Mouse (Mus musculus): Measurements from ENCODE around the gene Gpsm3. TPM values are rescaled to one million over a fixed set of nuclear protein-coding genes. Genes with fewer than 3 reads are reported as not detected.

Gene Gpsm3
- total and polyA plus RNA-seq, 3 experiments, result 13.0 to 38.7 (median 18.2) TPM

- dilution Hi-C loops (cut with MboI; ENCODE audit: extremely low pct_ligation_motif_present, extremely low pct_unique_long_range_greater_than_20kb, low sequenced_read_pairs) (no loop called here), in situ Hi-C loops (cut with MboI; ENCODE audit: low pct_ligation_motif_present, low pct_unique_long_range_greater_than_20kb, low sequenced_read_pairs) (no loop called here)
- Histone ChIP-seq H3K79me2 (replicated peaks; ENCODE audit: control insufficient read depth, extremely low read depth, insufficient read depth, poor library complexity, severe bottlenecking) (no peaks in the 10 kb centered on the region), H3K4me3 (replicated peaks in 1 of 3; ENCODE audit: low read depth in 2 of 3, low read length in 2 of 3, poor library complexity in 1 of 3) (no peak overlapping the region), H3K4me2 (ENCODE audit: insufficient read depth, low read depth, poor library complexity, severe bottlenecking) (no peak overlapping the region), H3K9ac (ENCODE audit: insufficient read depth, low read depth) (no peak overlapping the region), H3K9me3 (replicated peaks; ENCODE audit: low read length) (peaks cover 9% of the 10 kb centered on the region), H3K4me1 (ENCODE audit: control insufficient read depth in 1 of 2, insufficient read depth in 2 of 2) (peaks cover 0 to 11% of the 10 kb centered on the region in 2 experiments; a peak in 2 of 4 replicates), H3K36me3 (replicated peaks in 1 of 2; ENCODE audit: control insufficient read depth in 1 of 2, insufficient read depth in 1 of 2, low read length in 1 of 2) (no peaks in the 10 kb centered on the region), H3K27me3 (replicated peaks) (peaks cover 84% of the 10 kb centered on the region), H3K27ac (ENCODE audit: insufficient read depth, low read depth) (no peak overlapping the region)
- TF ChIP-seq ETS1 (conservative IDR thresholded peaks at IDR 0.05; ENCODE audit: low read depth, low read length) (no peak), E2F4 (IDR thresholded peaks at IDR 0.05; ENCODE audit: insufficient replicate concordance, low read depth, low read length) (no peak), IRF4 (IDR thresholded peaks at IDR 0.05; ENCODE audit: low read depth, low read length) (no peak)
- DNase-seq (ENCODE audit: extremely low read depth), result no peak
Observed at GRCm38 (mm10) chr17:34639461-34640255, 50.1 kb downstream of the Gpsm3 start.

GRCm38 (mm10) chr17:34640778-34641601 is 51.4 kb downstream of the Gpsm3 start:
- no peaks in the 10 kb centered on the region; the same call in 1 of the 2 replicates for H3K79me2 ChIP-seq (replicated peaks; ENCODE audit: control insufficient read depth, extremely low read depth, insufficient read depth, poor library complexity, severe bottlenecking)
- H3K9ac ChIP-seq (ENCODE audit: insufficient read depth, low read depth), result no peak overlapping the region
- TF ChIP-seq GABPA (IDR thresholded peaks at IDR 0.05; ENCODE audit: insufficient replicate concordance, low read depth, low read length) (no peak), KAT2A (IDR thresholded peaks at IDR 0.05; ENCODE audit: insufficient replicate concordance, low read length) (no peak), CTCF (conservative IDR thresholded peaks at IDR 0.05 in 1 of 2, IDR thresholded peaks at IDR 0.05 in 1 of 2; ENCODE audit: low read depth in 2 of 2, low read length in 2 of 2) (no peak), SIN3A (IDR thresholded peaks at IDR 0.05; ENCODE audit: low read length) (no peak), MEF2A (IDR thresholded peaks at IDR 0.05; ENCODE audit: borderline replicate concordance, low read depth, low read length) (no peak), UBTF (IDR thresholded peaks at IDR 0.05; ENCODE audit: low read depth, low read length) (no peak), PAX5 (IDR thresholded peaks at IDR 0.05; ENCODE audit: low read length) (no peak), MXI1 (IDR thresholded peaks at IDR 0.05; ENCODE audit: low read depth, low read length) (no peak), SMC3 (IDR thresholded peaks at IDR 0.05; ENCODE audit: low read depth, low read length) (no peak), ZC3H11A (IDR thresholded peaks at IDR 0.05; ENCODE audit: low read depth, low read length) (no peak), E2F4 (IDR thresholded peaks at IDR 0.05; ENCODE audit: insufficient replicate concordance, low read depth, low read length) (no peak), POLR2AphosphoS2 (IDR thresholded peaks at IDR 0.05; ENCODE audit: low read depth, low read length) (no peak), JUN (IDR thresholded peaks at IDR 0.05; ENCODE audit: insufficient read depth, low read depth, low read length) (no peak), ZKSCAN1 (IDR thresholded peaks at IDR 0.05; ENCODE audit: borderline replicate concordance, low read depth, low read length) (no peak), MYC (IDR thresholded peaks at IDR 0.05; ENCODE audit: low read depth, low read length) (no peak), JUND (conservative IDR thresholded peaks at IDR 0.05; ENCODE audit: low read depth, low read length) (no peak), MAZ (IDR thresholded peaks at IDR 0.05; ENCODE audit: low read depth, low read length) (no peak), MAX (IDR thresholded peaks at IDR 0.05; ENCODE audit: low read length) (no peak)
- peaks cover 9% of the 10 kb centered on the region for H3K9me3 ChIP-seq (replicated peaks; ENCODE audit: low read length)
- H3K4me3 ChIP-seq (replicated peaks in 1 of 3; ENCODE audit: low read depth in 2 of 3, low read length in 2 of 3, poor library complexity in 1 of 3), result no peak overlapping the region
- H3K27me3 ChIP-seq (replicated peaks), result peaks cover 75% of the 10 kb centered on the region
- no peak for DNase-seq (ENCODE audit: extremely low read depth)
- dilution Hi-C loops (cut with MboI; ENCODE audit: extremely low pct_ligation_motif_present, extremely low pct_unique_long_range_greater_than_20kb, low sequenced_read_pairs) (no loop called here), in situ Hi-C loops (cut with MboI; ENCODE audit: low pct_ligation_motif_present, low pct_unique_long_range_greater_than_20kb, low sequenced_read_pairs) (no loop called here)
- no peak overlapping the region for H3K4me2 ChIP-seq (ENCODE audit: insufficient read depth, low read depth, poor library complexity, severe bottlenecking)
- peaks cover 0 to 22% of the 10 kb centered on the region in 2 experiments; a peak in 3 of 4 replicates for H3K4me1 ChIP-seq (ENCODE audit: control insufficient read depth in 1 of 2, insufficient read depth in 2 of 2)
- peaks cover 0 to 4% of the 10 kb centered on the region in 2 experiments for H3K36me3 ChIP-seq (replicated peaks in 1 of 2; ENCODE audit: control insufficient read depth in 1 of 2, insufficient read depth in 1 of 2, low read length in 1 of 2)
- no peak overlapping the region for H3K27ac ChIP-seq (ENCODE audit: insufficient read depth, low read depth)

Measured in CH12.LX (cell line).